Mouse (Mus musculus) right cerebral cortex, adult 18-20 months (tissue): ENCODE measurements at regions not wholly inside any gene's neighbourhood (a gene's known extent, or its start where the extent isn't known, plus 50 kb on each side); places are given as distances from the start of the nearest gene placed in this dataset.
"Not testable (repeated sequence)": the region's sequence is repeated elsewhere in the genome, so short reads cannot be mapped to it uniquely, and the experiment has no call there.

ENCODE experiments used
- DNase-seq: peaks from one replicate; pipeline ENCODE4 v3.0.0; 2022; ENCODE audit warnings: mixed read lengths

GRCm38 (mm10) chr17:49281344-49281743 is 146.8 kb upstream of the Mocs1 start:
- no peak for DNase-seq

- DNase-seq = no peak
Measured at GRCm38 (mm10) chr17:49282498-49282897, 145.7 kb upstream of the Mocs1 start.

- DNase-seq = no peak
Measured at GRCm38 (mm10) chr17:49283491-49283890, 144.7 kb upstream of the Mocs1 start.

DNA sequence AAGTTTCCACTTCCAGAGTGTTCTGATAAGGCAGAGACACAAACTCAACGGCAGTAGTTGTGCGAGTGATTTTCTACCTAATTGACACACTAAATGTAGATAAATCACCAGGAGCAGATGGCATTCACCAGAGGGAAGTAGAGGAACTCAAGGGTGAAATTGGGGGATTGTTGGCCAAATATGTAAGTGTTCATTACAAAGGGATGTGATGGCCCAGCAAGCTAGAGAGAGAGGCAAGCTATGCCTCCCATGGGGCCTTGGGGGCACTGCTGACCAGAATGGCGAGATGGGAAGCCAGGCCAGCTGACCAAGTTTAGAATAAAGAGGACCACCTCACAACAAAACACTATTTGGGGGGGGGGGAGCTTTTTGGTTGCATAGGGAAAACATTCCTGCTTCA is 136.5 kb upstream of the Mocs1 start:
- no peak for DNase-seq

DNA sequence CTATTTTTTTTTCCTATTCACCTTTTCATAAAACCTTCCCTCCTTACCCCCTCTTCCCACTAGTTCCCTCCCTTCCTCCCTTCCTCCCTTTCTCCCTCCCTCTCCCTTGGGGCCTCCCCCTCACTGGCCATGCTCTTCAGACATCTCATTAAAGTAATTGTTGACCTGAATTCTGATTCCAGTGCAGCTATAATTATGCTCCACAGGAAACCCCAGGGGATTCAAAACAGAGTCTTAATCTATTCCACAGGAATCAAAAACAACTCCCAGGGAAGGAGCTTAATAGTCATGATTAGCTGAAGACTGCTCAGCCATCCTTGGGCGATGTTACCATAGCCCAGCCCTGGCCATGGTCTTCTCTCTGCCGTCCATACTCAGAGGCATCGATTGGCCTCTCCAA is 123.7 kb upstream of the Mocs1 start:
- DNase-seq = no peak

GRCm38 (mm10) chr17:49305116-49305515 is 123.0 kb upstream of the Mocs1 start:
- DNase-seq = no peak

- DNase-seq = peak; percentile 89
Measured at GRCm38 (mm10) chr17:49309079-49309478, 119.1 kb upstream of the Mocs1 start.

GRCm38 (mm10) chr17:49314196-49314595 is 114.0 kb upstream of the Mocs1 start:
- no peak for DNase-seq

GRCm38 (mm10) chr17:49327524-49327923 is 100.6 kb upstream of the Mocs1 start:
- no peak for DNase-seq

GRCm38 (mm10) chr17:49335318-49335717 is 92.8 kb upstream of the Mocs1 start:
- no peak for DNase-seq

DNA sequence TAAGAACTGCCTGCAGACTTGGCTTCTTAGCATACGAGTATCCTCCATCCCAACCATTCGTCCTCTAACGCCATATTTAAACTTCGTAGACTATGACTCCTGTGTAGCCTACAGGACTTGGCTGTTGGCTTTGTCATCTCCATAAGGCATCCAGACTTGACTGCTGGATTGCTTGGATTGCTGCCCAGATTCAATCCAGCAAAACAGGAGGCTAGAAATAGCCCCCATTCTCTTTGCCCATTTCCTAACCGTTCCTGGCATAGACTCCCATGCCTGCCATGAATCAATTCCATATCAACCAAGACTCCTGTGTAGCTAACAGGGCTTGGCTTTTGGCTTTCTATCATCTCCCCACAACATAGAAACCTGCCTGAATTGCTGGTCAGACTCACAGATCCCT is 90.3 kb upstream of the Mocs1 start:
- DNase-seq = no peak

- DNase-seq = no peak
Measured at GRCm38 (mm10) chr17:49342636-49343035, 85.5 kb upstream of the Mocs1 start.

- DNase-seq = peak; percentile 64
Measured at GRCm38 (mm10) chr17:49346701-49347100, 81.5 kb upstream of the Mocs1 start.

DNA sequence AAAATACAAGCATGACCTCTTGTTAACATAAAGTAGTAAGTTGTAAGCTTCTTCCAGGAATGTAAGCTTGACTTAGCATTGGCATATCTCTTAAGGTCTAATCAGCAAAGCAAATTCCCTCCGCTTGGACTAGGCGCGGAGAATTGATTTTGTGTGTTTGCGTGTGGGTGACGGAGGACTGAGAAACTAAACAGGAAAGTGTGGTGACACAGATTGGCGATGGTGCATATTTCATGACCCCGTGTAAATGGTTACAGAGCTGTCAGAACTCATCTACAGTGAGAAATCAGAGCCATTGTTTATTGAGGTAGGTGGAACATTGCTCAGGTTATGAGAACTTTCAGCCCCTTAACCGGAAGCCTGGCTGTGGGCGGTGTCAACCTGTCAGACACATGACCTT is 78.8 kb upstream of the Mocs1 start:
- DNase-seq = no peak

DNA sequence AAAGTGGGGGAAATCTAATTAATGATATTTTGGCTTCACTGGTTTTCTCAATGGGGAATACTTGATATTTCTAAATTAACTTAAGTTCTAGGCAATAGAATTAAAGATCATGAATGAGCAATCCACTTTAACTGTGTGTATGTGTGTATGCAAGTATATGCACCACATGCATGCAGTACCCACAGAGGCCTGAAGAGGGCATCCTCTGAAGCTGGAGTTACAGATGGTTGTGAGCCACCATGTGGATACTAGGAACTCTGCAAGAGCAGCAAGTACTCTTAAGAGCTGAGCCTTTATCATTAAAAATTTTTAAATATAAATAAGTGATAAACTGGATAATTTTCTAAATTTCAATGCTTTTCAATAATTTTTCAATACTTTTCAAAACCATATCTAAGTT is 69.0 kb upstream of the Mocs1 start:
- no peak for DNase-seq

DNA sequence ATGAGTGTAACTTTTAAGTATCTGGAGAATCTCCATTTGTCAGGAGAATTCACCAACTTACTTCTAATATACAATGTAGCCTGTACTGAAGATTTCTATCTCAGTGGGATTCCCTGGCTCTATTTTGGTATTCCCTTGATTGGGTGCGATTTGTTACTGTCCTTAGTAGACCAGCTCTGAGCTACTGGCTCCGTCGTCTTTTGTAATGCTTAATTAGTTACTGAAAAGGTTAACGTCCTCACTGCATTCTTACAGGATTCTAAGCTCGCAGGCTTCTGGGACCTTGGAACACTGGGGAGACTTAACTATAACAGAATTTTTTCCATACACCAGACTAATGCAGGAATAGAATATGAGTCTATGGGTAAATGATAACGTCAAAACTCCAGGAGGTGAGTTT is 67.9 kb upstream of the Mocs1 start:
- DNase-seq = not testable (repeated sequence)

DNA sequence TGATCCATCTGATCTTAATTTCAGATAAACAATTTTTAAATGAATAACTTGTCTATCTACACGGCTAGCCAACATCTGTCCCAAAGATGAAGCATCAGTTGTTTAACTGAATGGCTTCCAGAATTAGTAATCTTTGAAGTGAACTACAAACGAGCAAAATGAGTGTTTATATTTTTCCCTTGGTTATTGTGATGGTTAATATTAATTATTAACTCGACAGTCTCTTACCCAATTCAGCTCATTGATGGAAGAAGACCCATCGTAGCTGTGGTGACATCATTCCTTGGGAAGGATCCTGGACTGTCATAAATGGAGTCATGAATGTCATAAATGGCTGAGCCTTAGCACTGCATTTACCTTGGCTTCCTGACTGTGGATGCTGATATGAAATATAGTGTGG is 60.4 kb upstream of the Mocs1 start:
- no peak for DNase-seq

DNA sequence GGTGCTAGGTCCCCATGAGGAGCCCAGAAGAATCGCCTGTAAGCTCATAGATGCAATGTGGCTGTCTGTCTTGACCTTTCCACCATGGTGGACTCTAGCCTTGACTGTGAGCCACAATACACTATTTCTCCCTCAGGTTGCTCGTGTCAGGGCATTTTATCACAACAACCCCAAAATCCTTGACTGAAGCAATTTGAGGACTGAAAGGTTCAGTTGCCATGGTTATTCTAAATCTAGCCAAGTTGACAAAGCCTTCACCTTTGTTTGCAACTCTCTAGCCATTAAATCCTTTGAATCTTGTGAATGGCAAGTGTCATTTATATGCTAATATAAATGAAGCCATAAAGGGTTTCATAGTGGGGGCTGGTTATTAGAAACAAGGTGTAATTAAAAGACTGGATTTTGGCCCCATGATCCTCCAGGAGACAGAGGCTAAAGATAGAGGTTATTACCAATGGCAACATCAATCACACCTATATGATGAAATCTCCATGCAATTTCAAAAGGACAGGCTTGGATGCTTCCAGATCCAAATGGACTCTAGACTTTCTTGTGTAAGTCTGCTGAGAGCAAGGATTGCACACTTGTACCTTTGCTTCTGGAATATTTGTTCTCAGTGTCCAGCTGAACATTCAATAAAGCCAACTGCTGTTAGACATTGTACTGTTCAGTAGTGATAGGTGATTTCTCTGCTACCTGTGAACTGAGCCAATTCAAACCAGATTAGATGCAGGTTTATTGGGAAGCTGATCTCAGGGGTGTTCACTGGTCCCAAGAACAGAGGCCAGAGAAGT is 59.5 kb upstream of the Mocs1 start:
- no peak for DNase-seq

- DNase-seq = no peak
Measured at GRCm38 (mm10) chr17:49377626-49378025, 50.5 kb upstream of the Mocs1 start.
